Mouse (Mus musculus) forebrain, postnatal 0 days (tissue): Measurements from ENCODE around the gene Tmem203. TPM values are rescaled to one million over a fixed set of nuclear protein-coding genes. Genes with fewer than 3 reads are reported as not detected.
"Not testable (repeated sequence)": the region's sequence is repeated elsewhere in the genome, so short reads cannot be mapped to it uniquely, and the experiment has no call there.

Source experiments
- ATAC-seq: fragments of 200-750 bp; cut with Nextera tagmentation; 2 replicates; pipeline ENCODE4 v1.8.0; 2017; ENCODE audit warnings: mild to moderate bottlenecking, moderate library complexity
- DNase-seq: peaks from one replicate; pipeline ENCODE4 v3.0.0-alpha.2; 2015
- H3K27ac ChIP-seq: fragments of 300-500 bp; sonication (generic); 2 replicates; pipeline ENCODE4 v1.5.1; 2014; ENCODE audit warnings: low read depth, mild to moderate bottlenecking, antibody characterized with exemption, low read length, moderate library complexity, mixed read lengths
- H3K27me3 ChIP-seq: fragments of 300-500 bp; sonication (generic); 2 replicates; pipeline ENCODE4 v1.6.1; 2014; ENCODE audit warnings: mild to moderate bottlenecking, low read length, mixed read lengths; ENCODE audit not compliant: insufficient read depth
- H3K36me3 ChIP-seq: fragments of 300-500 bp; sonication (generic); 2 replicates; pipeline ENCODE4 v1.6.1; 2014; ENCODE audit warnings: mild to moderate bottlenecking, moderate library complexity; ENCODE audit not compliant: insufficient read depth
- H3K4me1 ChIP-seq: fragments of 300-500 bp; sonication (generic); 2 replicates; pipeline ENCODE4 v1.6.1; 2014; ENCODE audit warnings: antibody characterized with exemption; ENCODE audit not compliant: insufficient read depth
- H3K4me2 ChIP-seq: fragments of 300-500 bp; sonication (generic); 2 replicates; pipeline ENCODE4 v1.6.1; 2014; ENCODE audit warnings: low read depth, mild to moderate bottlenecking, moderate library complexity
- H3K4me3 ChIP-seq: fragments of 300-500 bp; sonication (generic); 2 replicates; pipeline ENCODE4 v1.5.1; 2014; ENCODE audit warnings: low read depth, low read length, mixed read lengths
- H3K9ac ChIP-seq: fragments of 300-500 bp; sonication (generic); 2 replicates; pipeline ENCODE4 v1.6.1; 2014; ENCODE audit warnings: mild to moderate bottlenecking
- H3K9me3 ChIP-seq: fragments of 300-500 bp; sonication (generic); 2 replicates; pipeline ENCODE4 v1.6.1; 2016; ENCODE audit warnings: low read length
- CTCF ChIP-seq: sonication (generic); IDR thresholded peaks from 2 replicates; pipeline ENCODE4 v1.5.1; 2016; ENCODE audit warnings: antibody characterized with exemption, control low read depth, low read depth
- WGBS: fragments of 180-500 bp; shearing (Covaris S2); extraction: QIAGEN DNeasy Blood & Tissue Kit; methylation state at CpG from one replicate; pipeline ENCODE4 v1.1.7; 2014; 5-methylcytosine and 5-hydroxymethylcytosine counted together
- polyA plus RNA-seq: library from polyadenylated mRNA; unstranded; fragments of >200 nt; fragmentation: Nextera tagmentation; extraction: Ambion mirVana; gene quantifications from 2 replicates; pipeline ENCODE4 v1.2.1, GENCODE M21; 2015
- total RNA-seq: library from RNA; depleted of rRNA; stranded (reverse); fragments of >200 nt; gene quantifications from 2 replicates; pipeline ENCODE4 v1.2.3, GENCODE M21; 2014

Gene Tmem203
- total and polyA plus RNA-seq, 2 experiments from 2014 or later: 22.7 to 42.5 TPM

DNA sequence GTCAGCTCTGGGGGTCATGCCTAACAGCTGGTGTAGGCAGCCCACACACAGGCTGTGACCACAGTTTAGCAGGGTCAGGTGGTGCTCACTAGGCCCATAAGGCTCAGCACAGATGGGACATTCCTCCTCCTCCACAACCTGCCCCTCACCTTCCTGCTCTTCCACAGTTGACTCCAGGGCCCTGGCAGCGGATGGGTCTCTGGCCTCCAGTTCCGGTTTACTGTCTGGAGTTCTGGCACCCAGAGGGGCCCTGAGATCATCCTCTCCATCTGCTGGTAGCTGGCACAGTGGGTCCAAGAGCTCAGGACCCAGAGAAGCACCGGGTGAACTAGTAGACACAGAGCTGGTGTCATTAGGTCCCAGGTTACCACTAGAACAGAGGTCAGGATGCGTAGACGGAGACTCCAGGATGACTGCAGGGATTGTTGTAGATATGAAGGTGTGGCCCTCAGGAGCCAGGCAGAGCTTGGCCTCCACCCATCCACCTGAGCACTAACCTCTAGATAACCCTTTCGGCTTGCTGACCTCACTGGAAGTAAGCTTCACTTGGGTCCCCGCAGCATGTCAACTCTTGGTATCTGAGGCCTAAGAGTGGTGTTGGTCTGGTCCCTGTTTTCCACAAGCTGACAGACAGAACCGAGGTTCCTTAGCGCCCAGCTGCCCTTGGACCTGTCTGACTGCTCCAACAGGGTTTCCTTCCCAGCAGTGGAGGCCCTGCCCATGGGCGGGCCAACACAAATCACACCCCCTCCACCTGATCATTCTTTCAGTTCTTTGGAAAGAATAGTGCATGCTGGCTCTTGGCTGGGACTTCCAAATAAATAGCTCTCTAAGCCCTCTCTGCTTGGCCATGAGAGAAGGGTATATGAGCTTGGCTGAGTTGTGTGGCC, 8.8 kb upstream of the Tmem203 start, which contains the start of gene AL732309.1:
Gene AL732309.1 (minus strand): TSS at position 681 of the 890 bp plus-strand sequence.
- H3K36me3 ChIP-seq: peaks cover 53% of the 10 kb centered on the region
- TF ChIP-seq CTCF: no peak
- no peak within 1 kb of the TSS for H3K27ac ChIP-seq
- no peak for DNase-seq
- no peaks in the 10 kb centered on the region for H3K27me3 ChIP-seq
- no peaks in the 10 kb centered on the region for H3K9me3 ChIP-seq
- ATAC-seq: no peak
- peaks cover 3% of the 10 kb centered on the region; the same call in 1 of the 2 replicates for H3K4me1 ChIP-seq
- no peak within 1 kb of the TSS for H3K9ac ChIP-seq
- WGBS: 92% methylated on average over 10 of the region's 10 CpGs
- no peak within 1 kb of the TSS for H3K4me3 ChIP-seq
- H3K4me2 ChIP-seq: no peak within 1 kb of the TSS

DNA sequence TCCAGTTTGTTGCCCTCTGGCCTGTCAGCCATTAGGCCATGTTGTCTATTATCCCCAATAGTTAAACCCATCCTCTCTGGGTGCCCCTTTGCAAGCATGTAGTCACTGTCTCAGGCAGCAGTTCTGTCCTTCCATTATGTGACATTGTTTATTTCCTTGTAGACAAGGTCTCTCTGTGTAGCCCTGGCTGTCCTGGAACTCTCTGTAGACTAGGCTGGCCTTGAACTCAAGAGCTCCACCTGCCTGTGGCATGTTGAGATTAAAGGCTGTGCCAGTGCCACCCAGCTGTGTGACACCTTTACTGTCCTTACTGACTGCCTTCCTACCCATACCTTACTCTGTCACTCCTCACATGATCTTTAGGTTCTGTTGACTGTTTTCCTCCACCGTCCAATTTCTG, 2.9 kb upstream of the Tmem203 start:
- Histone ChIP-seq H3K4me2 (no peak overlapping the region), H3K27me3 (no peaks in the 10 kb centered on the region), H3K4me3 (no peak overlapping the region), H3K4me1 (peaks cover 10% of the 10 kb centered on the region; the same call in 1 of the 2 replicates), H3K9ac (no peak overlapping the region), H3K9me3 (no peaks in the 10 kb centered on the region), H3K27ac (no peak overlapping the region), H3K36me3 (peaks cover 32% of the 10 kb centered on the region)
- DNase-seq (no peak), ATAC-seq (no peak)
- TF ChIP-seq CTCF: peak; percentile 49
- 71% methylated on average over 1 of the region's 1 CpGs for WGBS

DNA sequence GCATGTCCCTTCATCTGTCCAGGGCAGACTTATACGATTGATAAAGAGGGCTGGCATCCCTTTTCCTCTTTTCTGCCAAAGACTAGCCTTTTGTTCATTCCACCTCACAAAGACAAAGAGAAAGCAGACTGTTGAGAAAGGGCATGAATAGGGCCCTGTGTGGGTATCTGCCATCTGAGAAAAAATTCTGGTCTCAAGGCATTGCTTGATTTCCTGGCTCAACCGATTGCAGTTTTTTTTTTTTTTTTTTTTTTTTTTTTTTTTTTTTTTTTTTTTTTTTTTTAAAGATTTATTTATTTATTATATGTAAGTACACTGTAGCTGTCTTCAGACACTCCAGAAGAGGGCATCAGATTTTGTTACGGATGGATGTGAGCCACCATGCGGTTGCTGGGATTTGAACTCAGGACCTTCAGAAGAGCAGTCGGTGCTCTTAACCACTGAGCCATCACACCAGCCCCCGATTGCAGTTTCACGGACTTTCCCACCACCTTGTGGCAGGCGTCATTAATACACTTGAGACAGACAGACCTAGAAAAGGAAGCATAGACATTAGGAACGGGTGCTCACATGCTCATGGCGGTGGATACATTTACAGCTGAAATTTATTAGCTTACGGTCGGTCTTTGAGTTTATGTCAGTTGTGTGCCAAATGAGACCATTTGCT, 1.3 kb downstream of the Tmem203 start:
- 0 out of 2 replicates have a peak overlapping the region, but pooled peaks have one; percentile 82 for H3K27ac ChIP-seq
- peak overlapping the region; percentile 98 for H3K4me2 ChIP-seq
- ATAC-seq, H3K36me3 ChIP-seq, DNase-seq, H3K27me3 ChIP-seq, H3K9me3 ChIP-seq: not testable (repeated sequence)
- WGBS: 61% methylated on average over 12 of the region's 12 CpGs
- peak overlapping the region; percentile 92 for H3K9ac ChIP-seq
- peaks cover 10% of the 10 kb centered on the region; the same call in 1 of the 2 replicates for H3K4me1 ChIP-seq
- H3K4me3 ChIP-seq: peak overlapping the region; percentile 94
- TF ChIP-seq CTCF: peak; percentile 37

- WGBS: 85% methylated on average over 5 of the region's 5 CpGs
- H3K4me3 ChIP-seq, H3K9me3 ChIP-seq, H3K36me3 ChIP-seq, H3K4me2 ChIP-seq, ATAC-seq, DNase-seq, H3K27ac ChIP-seq, H3K9ac ChIP-seq, H3K27me3 ChIP-seq: not testable (repeated sequence)
- peaks cover 10% of the 10 kb centered on the region; the same call in 1 of the 2 replicates for H3K4me1 ChIP-seq
Observed at GRCm38 (mm10) chr2:25257250-25257649, 2.0 kb downstream of the Tmem203 start.

DNA sequence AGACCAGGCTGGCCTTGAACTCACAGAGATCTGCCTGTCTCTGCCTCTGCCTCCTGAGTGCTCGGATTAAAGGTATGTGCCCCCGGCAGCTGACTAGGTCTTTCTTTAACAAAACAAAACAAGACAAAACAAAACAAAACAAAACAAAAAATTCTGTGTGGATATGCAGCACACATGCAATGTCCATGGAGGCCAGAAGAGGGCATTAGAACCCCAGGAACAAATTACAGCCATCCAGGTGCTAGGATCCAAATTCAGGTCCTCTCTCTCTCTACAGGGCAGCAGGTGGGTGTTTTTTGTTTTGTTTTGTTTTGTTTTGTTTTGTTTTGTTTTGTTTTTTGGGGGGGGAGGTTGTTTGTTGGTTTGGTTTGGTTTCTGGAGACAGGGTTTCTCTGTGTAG, 3.6 kb downstream of the Tmem203 start:
- H3K27me3 ChIP-seq: no peaks in the 10 kb centered on the region

DNA sequence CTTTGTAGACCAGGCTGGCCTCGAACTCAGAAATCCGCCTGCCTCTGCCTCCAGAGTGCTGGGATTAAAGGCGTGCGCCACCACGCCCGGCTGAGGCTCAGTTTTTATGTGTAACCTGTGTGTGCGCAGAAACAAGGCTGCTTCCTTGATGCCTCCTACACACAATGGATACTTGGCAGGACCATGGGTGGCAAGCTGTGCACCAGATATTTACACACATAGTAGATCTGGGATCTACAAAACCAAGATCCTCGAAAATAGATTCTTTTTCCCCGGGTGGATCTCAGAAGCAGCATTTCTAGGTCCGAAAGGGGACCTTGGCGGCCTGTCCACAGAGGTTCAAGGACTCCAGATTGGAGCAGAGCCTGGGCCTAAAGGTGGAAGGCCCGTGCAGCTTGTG, 6.6 kb downstream of the Tmem203 start:
- no peaks in the 10 kb centered on the region for H3K9me3 ChIP-seq
- WGBS: 48% methylated on average over 12 of the region's 12 CpGs

More for the DNA sequence above, 3.6 kb downstream of the Tmem203 start:
- Histone ChIP-seq H3K4me2 (no peak overlapping the region), H3K36me3 (no peaks in the 10 kb centered on the region), H3K4me3 (no peak overlapping the region), H3K27ac (no peak overlapping the region), H3K9me3 (no peaks in the 10 kb centered on the region), H3K9ac (no peak overlapping the region), H3K4me1 (peaks cover 18% of the 10 kb centered on the region)
- 45% methylated on average over 2 of the region's 2 CpGs for WGBS
- ATAC-seq (no peak), DNase-seq (no peak)
- peak; percentile 57 for TF ChIP-seq CTCF

More for the DNA sequence above, 6.6 kb downstream of the Tmem203 start:
- Histone ChIP-seq H3K4me1 (peaks cover 33% of the 10 kb centered on the region), H3K4me2 (peak overlapping the region; percentile 91), H3K27me3 (no peaks in the 10 kb centered on the region), H3K9ac (peak overlapping the region; percentile 66), H3K4me3 (peak overlapping the region; percentile 76), H3K27ac (peak overlapping the region; percentile 41), H3K36me3 (no peaks in the 10 kb centered on the region)
- DNase-seq (no peak), ATAC-seq (peak; percentile 1; the same call in 1 of the 2 replicates)
- TF ChIP-seq CTCF: no peak
